Mouse (Mus musculus): ENCODE data around the gene Faap20. TPM values are rescaled to one million over a fixed set of nuclear protein-coding genes. Genes with fewer than 3 reads are reported as not detected.
A peak's percentile ranks its signal among the peaks of the same experiment; 100 is the strongest.

Faap20 gene
- polyA plus RNA-seq, 1 experiment, result 37.5 TPM

GRCm38 (mm10) chr4:155264521-155265321 is 15.1 kb downstream of the Faap20 start:
- Histone ChIP-seq H3K4me1 (ENCODE audit: control insufficient read depth, insufficient read depth, low read length) (no peaks in the 10 kb centered on the region), H3K4me3 (ENCODE audit: insufficient read depth, low read length) (no peak overlapping the region), H3K27ac (ENCODE audit: insufficient read depth, low read length) (no peak overlapping the region)
- TF ChIP-seq CTCF (IDR thresholded peaks at IDR 0.05; ENCODE audit: extremely low read depth, insufficient read depth, low read length) (no peak), POLR2A (IDR thresholded peaks at IDR 0.05; ENCODE audit: extremely low read depth, insufficient read depth, low read length) (no peak)

GRCm38 (mm10) chr4:155267047-155267543 is 17.5 kb downstream of the Faap20 start:
- H3K4me3 ChIP-seq (ENCODE audit: insufficient read depth, low read length), result no peak overlapping the region
- no peak overlapping the region for H3K27ac ChIP-seq (ENCODE audit: insufficient read depth, low read length)
- no peak for TF ChIP-seq POLR2A (IDR thresholded peaks at IDR 0.05; ENCODE audit: extremely low read depth, insufficient read depth, low read length)
- TF ChIP-seq CTCF (IDR thresholded peaks at IDR 0.05; ENCODE audit: extremely low read depth, insufficient read depth, low read length), result no peak
- H3K4me1 ChIP-seq (ENCODE audit: control insufficient read depth, insufficient read depth, low read length), result no peaks in the 10 kb centered on the region

- TF ChIP-seq POLR2A (IDR thresholded peaks at IDR 0.05; ENCODE audit: extremely low read depth, insufficient read depth, low read length) (no peak), CTCF (IDR thresholded peaks at IDR 0.05; ENCODE audit: extremely low read depth, insufficient read depth, low read length) (no peak)
- H3K4me1 ChIP-seq (ENCODE audit: control insufficient read depth, insufficient read depth, low read length), result no peaks in the 10 kb centered on the region
- no peak overlapping the region for H3K27ac ChIP-seq (ENCODE audit: insufficient read depth, low read length)
- H3K4me3 ChIP-seq (ENCODE audit: insufficient read depth, low read length), result no peak overlapping the region
Observed at GRCm38 (mm10) chr4:155267639-155268175, 18.1 kb downstream of the Faap20 start.

- no peak overlapping the region for H3K4me3 ChIP-seq (ENCODE audit: insufficient read depth, low read length)
- TF ChIP-seq CTCF (IDR thresholded peaks at IDR 0.05; ENCODE audit: extremely low read depth, insufficient read depth, low read length) (peak; percentile 57), POLR2A (IDR thresholded peaks at IDR 0.05; ENCODE audit: extremely low read depth, insufficient read depth, low read length) (no peak)
- H3K27ac ChIP-seq (ENCODE audit: insufficient read depth, low read length), result no peak overlapping the region
- H3K4me1 ChIP-seq (ENCODE audit: control insufficient read depth, insufficient read depth, low read length), result no peaks in the 10 kb centered on the region
Observed at GRCm38 (mm10) chr4:155268382-155268781, 18.8 kb downstream of the Faap20 start.

GRCm38 (mm10) chr4:155274451-155274850 is 24.8 kb downstream of the Faap20 start:
- Histone ChIP-seq H3K27ac (ENCODE audit: insufficient read depth, low read length) (no peak overlapping the region), H3K4me1 (ENCODE audit: control insufficient read depth, insufficient read depth, low read length) (peaks cover 6% of the 10 kb centered on the region), H3K4me3 (ENCODE audit: insufficient read depth, low read length) (no peak overlapping the region)
- TF ChIP-seq CTCF (IDR thresholded peaks at IDR 0.05; ENCODE audit: extremely low read depth, insufficient read depth, low read length) (no peak), POLR2A (IDR thresholded peaks at IDR 0.05; ENCODE audit: extremely low read depth, insufficient read depth, low read length) (no peak)

- no peak overlapping the region for H3K4me3 ChIP-seq (ENCODE audit: insufficient read depth, low read length)
- H3K27ac ChIP-seq (ENCODE audit: insufficient read depth, low read length), result no peak overlapping the region
- H3K4me1 ChIP-seq (ENCODE audit: control insufficient read depth, insufficient read depth, low read length), result peaks cover 6% of the 10 kb centered on the region
- no peak for TF ChIP-seq CTCF (IDR thresholded peaks at IDR 0.05; ENCODE audit: extremely low read depth, insufficient read depth, low read length)
- TF ChIP-seq POLR2A (IDR thresholded peaks at IDR 0.05; ENCODE audit: extremely low read depth, insufficient read depth, low read length), result no peak
Observed at GRCm38 (mm10) chr4:155274851-155275250, 25.2 kb downstream of the Faap20 start.

- Histone ChIP-seq H3K4me1 (ENCODE audit: control insufficient read depth, insufficient read depth, low read length) (peaks cover 17% of the 10 kb centered on the region), H3K4me3 (ENCODE audit: insufficient read depth, low read length) (no peak overlapping the region), H3K27ac (ENCODE audit: insufficient read depth, low read length) (no peak overlapping the region)
- TF ChIP-seq CTCF (IDR thresholded peaks at IDR 0.05; ENCODE audit: extremely low read depth, insufficient read depth, low read length) (no peak), POLR2A (IDR thresholded peaks at IDR 0.05; ENCODE audit: extremely low read depth, insufficient read depth, low read length) (no peak)
Observed at GRCm38 (mm10) chr4:155277963-155278362, 28.4 kb downstream of the Faap20 start.

- Histone ChIP-seq H3K4me3 (ENCODE audit: insufficient read depth, low read length) (no peak overlapping the region), H3K4me1 (ENCODE audit: control insufficient read depth, insufficient read depth, low read length) (peaks cover 17% of the 10 kb centered on the region), H3K27ac (ENCODE audit: insufficient read depth, low read length) (no peak overlapping the region)
- TF ChIP-seq CTCF (IDR thresholded peaks at IDR 0.05; ENCODE audit: extremely low read depth, insufficient read depth, low read length) (0 out of 2 replicates have a peak, but pooled peaks have one; percentile 13), POLR2A (IDR thresholded peaks at IDR 0.05; ENCODE audit: extremely low read depth, insufficient read depth, low read length) (no peak)
Observed at GRCm38 (mm10) chr4:155279054-155279453, 29.5 kb downstream of the Faap20 start.

- H3K4me1 ChIP-seq (ENCODE audit: control insufficient read depth, insufficient read depth, low read length), result peaks cover 19% of the 10 kb centered on the region
- TF ChIP-seq CTCF (IDR thresholded peaks at IDR 0.05; ENCODE audit: extremely low read depth, insufficient read depth, low read length), result no peak
- no peak for TF ChIP-seq POLR2A (IDR thresholded peaks at IDR 0.05; ENCODE audit: extremely low read depth, insufficient read depth, low read length)
- no peak overlapping the region for H3K27ac ChIP-seq (ENCODE audit: insufficient read depth, low read length)
- no peak overlapping the region for H3K4me3 ChIP-seq (ENCODE audit: insufficient read depth, low read length)
Observed at GRCm38 (mm10) chr4:155279926-155280767, 30.5 kb downstream of the Faap20 start.

Data from cortical plate, adult 2 months (tissue).